In the genomic region with DNA sequence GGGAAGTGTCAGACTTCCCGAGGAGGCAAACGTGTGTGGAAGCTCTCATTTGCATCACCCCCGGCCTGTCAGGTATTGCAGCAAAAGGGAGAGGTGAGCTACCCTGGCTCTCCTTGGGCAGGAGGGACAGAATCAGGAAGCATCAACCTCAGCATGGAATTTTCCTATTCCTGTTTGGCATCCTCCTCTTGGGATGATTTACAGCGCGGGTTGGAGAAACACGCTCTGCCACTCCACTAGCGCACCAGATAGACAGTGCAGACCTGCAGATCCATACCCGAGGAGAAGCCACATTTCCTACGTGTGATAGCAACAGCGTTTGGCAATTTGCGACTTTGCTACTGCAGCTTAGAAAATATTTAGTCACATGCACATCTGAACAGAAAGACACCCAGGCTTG, we compare ENCODE assay signal across 9 mouse cellular contexts. TPM values are rescaled to one million over a fixed set of nuclear protein-coding genes. Genes with fewer than 3 reads are reported as not detected.
DNase-seq lines count a peak whose midpoint lies in the region; ATAC-seq and TF ChIP-seq lines count a peak whose summit lies in the region.
"Had no signal": no experiment of that assay in that cellular context is flagged by ENCODE, and none has a peak within 500 bp of the region (broad histone marks: within the 10 kb centered on the region; RNA-seq: fewer than 3 reads in every experiment).

No protein-coding gene starts in this region.

- DNase-seq in kidney, adult 2 months, result no peak
- peak; percentile 70 to 79 for DNase-seq in cerebellum, adult 2 months
- DNase-seq in hindbrain, embryonic 11.5 days (ENCODE audit: low spot score), result peak; percentile 23
- DNase-seq in midbrain, embryonic 10.5 days (ENCODE audit: low spot score), result no peak
- DNase-seq in gastrocnemius, postnatal 14 days, result no peak
- no peak for DNase-seq in liver
- DNase-seq in lung, adult 18-20 months, result no peak

- H3K9me3 ChIP-seq in kidney, embryonic 15.5 days (replicated peaks), result no peaks in the 10 kb centered on the region
- H3K9me3 ChIP-seq in hindbrain, embryonic 11.5 days (ENCODE audit: control insufficient read depth, low read length), result no peaks in the 10 kb centered on the region
- H3K9me3 ChIP-seq in midbrain, embryonic 10.5 days (replicated peaks), result no peaks in the 10 kb centered on the region

- WGBS in kidney, embryonic 15.5 days, result 8% methylated on average over 11 of the region's 11 CpGs
- 13% methylated on average over 11 of the region's 11 CpGs for WGBS in kidney, adult 2 months
- WGBS in cerebellum, adult 2 months, result 6% methylated on average over 11 of the region's 11 CpGs
- 29% methylated on average over 11 of the region's 11 CpGs for WGBS in hindbrain, embryonic 11.5 days
- 34% methylated on average over 11 of the region's 11 CpGs for WGBS in midbrain, embryonic 10.5 days

- TF ChIP-seq CTCF in kidney, adult 2 months (conservative IDR thresholded peaks at IDR 0.05; ENCODE audit: insufficient read depth, insufficient read length, low read depth, low read length), result no peak
- no peak for TF ChIP-seq CTCF in cerebellum, adult 2 months (IDR thresholded peaks at IDR 0.05; ENCODE audit: borderline replicate concordance, insufficient read depth, low read depth, low read length)

- no peak overlapping the region for H3K27ac ChIP-seq in kidney, embryonic 15.5 days
- no peak overlapping the region for H3K27ac ChIP-seq in kidney, adult 2 months (ENCODE audit: insufficient read depth, low read depth, low read length)
- H3K27ac ChIP-seq in cerebellum, adult 2 months (ENCODE audit: insufficient read depth, low read length), result peak overlapping the region; percentile 71
- no peak overlapping the region for H3K27ac ChIP-seq in hindbrain, embryonic 11.5 days (ENCODE audit: low read depth, low read length)
- no peak overlapping the region for H3K27ac ChIP-seq in midbrain, embryonic 10.5 days (replicated peaks)

- H3K4me2 ChIP-seq in kidney, embryonic 15.5 days, result peak overlapping the region; percentile 88
- peak overlapping the region; percentile 56; the same call in 1 of the 2 replicates for H3K4me2 ChIP-seq in hindbrain, embryonic 11.5 days (replicated peaks; ENCODE audit: low read depth, low read length)

- H3K27me3 ChIP-seq in kidney, embryonic 15.5 days, result peaks cover 15% of the 10 kb centered on the region; the same call in 1 of the 2 replicates
- no peaks in the 10 kb centered on the region; the same call in 1 of the 2 replicates for H3K27me3 ChIP-seq in kidney, adult 2 months (replicated peaks; ENCODE audit: control insufficient read depth, insufficient read depth, low read length)
- H3K27me3 ChIP-seq in cerebellum, adult 2 months (ENCODE audit: control insufficient read depth, insufficient read depth, low read length), result no peaks in the 10 kb centered on the region
- H3K27me3 ChIP-seq in hindbrain, embryonic 11.5 days (ENCODE audit: control insufficient read depth, insufficient read depth, low read length), result no peaks in the 10 kb centered on the region
- peaks cover 23% of the 10 kb centered on the region for H3K27me3 ChIP-seq in midbrain, embryonic 10.5 days (ENCODE audit: low read depth, poor library complexity, severe bottlenecking)

- no peaks in the 10 kb centered on the region for H3K36me3 ChIP-seq in kidney, embryonic 15.5 days
- H3K36me3 ChIP-seq in kidney, adult 2 months (ENCODE audit: control insufficient read depth, insufficient read depth, low read length), result no peaks in the 10 kb centered on the region
- no peaks in the 10 kb centered on the region for H3K36me3 ChIP-seq in hindbrain, embryonic 11.5 days (ENCODE audit: control insufficient read depth, insufficient read depth, low read length)
- no peaks in the 10 kb centered on the region for H3K36me3 ChIP-seq in midbrain, embryonic 10.5 days

- no peak for ATAC-seq in kidney, embryonic 15.5 days (replicated peaks; ENCODE audit: low FRiP score)
- ATAC-seq in hindbrain, embryonic 11.5 days (ENCODE audit: low FRiP score), result no peak

- no peak for TF ChIP-seq POLR2A in kidney, adult 2 months (IDR thresholded peaks at IDR 0.05; ENCODE audit: low read depth, low read length)
- peak; percentile 68; the same call in 1 of the 2 replicates for TF ChIP-seq POLR2A in cerebellum, adult 2 months (IDR thresholded peaks at IDR 0.05; ENCODE audit: borderline replicate concordance, insufficient read depth, low read length)

- peaks cover 11% of the 10 kb centered on the region for H3K4me1 ChIP-seq in kidney, embryonic 15.5 days
- H3K4me1 ChIP-seq in kidney, adult 2 months (ENCODE audit: control insufficient read depth, insufficient read depth, low read length), result no peaks in the 10 kb centered on the region
- H3K4me1 ChIP-seq in cerebellum, adult 2 months (ENCODE audit: control insufficient read depth, insufficient read depth, low read length), result peaks cover 7% of the 10 kb centered on the region; the same call in 1 of the 2 replicates
- no peaks in the 10 kb centered on the region; the same call in 1 of the 2 replicates for H3K4me1 ChIP-seq in hindbrain, embryonic 11.5 days (replicated peaks; ENCODE audit: control insufficient read depth, insufficient read depth, low read length)
- H3K4me1 ChIP-seq in midbrain, embryonic 10.5 days, result peaks cover 11% of the 10 kb centered on the region

- H3K9ac ChIP-seq in kidney, embryonic 15.5 days, result no peak overlapping the region
- H3K9ac ChIP-seq in hindbrain, embryonic 11.5 days (ENCODE audit: low read depth, low read length), result no peak overlapping the region

- intact Hi-C loops in gastrocnemius, postnatal 14 days (cut with DNase I; ENCODE audit: low total_unique reads), result no loop called here

- H3K4me3 ChIP-seq in kidney, embryonic 15.5 days (replicated peaks), result peak overlapping the region; percentile 51
- H3K4me3 ChIP-seq in kidney, adult 2 months (ENCODE audit: insufficient read depth, low read depth, low read length), result no peak overlapping the region
- peak overlapping the region; percentile 94 for H3K4me3 ChIP-seq in cerebellum, adult 2 months (replicated peaks; ENCODE audit: insufficient read depth, low read depth, low read length)
- H3K4me3 ChIP-seq in hindbrain, embryonic 11.5 days (ENCODE audit: low read depth, low read length), result no peak overlapping the region
- H3K4me3 ChIP-seq in midbrain, embryonic 10.5 days, result peak overlapping the region; percentile 63

RNA-seq across cellular contexts. Expression of a gene that starts 32.2 kb away (rescaled TPM):
- 1.3 and 1.4 TPM in 2 replicates for polyA plus RNA-seq in kidney, embryonic 15.5 days (2015; fragmentation: Nextera tagmentation; extraction: Ambion mirVana)
- 0.03 and 0.06 TPM in 2 replicates for polyA plus RNA-seq in kidney, adult 2 months (2012; rRNA removed)
- 92.9 and 97.9 TPM in 2 replicates for polyA plus RNA-seq in cerebellum, adult 2 months (2012; rRNA removed)
- 2.3 and 2.4 TPM in 2 replicates for polyA plus RNA-seq in hindbrain, embryonic 11.5 days (2014; fragmentation: Nextera tagmentation; extraction: Ambion mirVana)
- polyA plus RNA-seq in midbrain, embryonic 10.5 days (2016; fragmentation: Nextera tagmentation; extraction: Ambion mirVana), result 0.85 and 1.3 TPM in 2 replicates
- total RNA-seq in gastrocnemius, postnatal 14 days (2021), result under 1 TPM in 1 of 2 experiments, not detected in 1; 0.07 TPM
- total RNA-seq: MEL had no signal

Comparison
In these comparisons a context has a peak if more than half of its experiments do, and no peak if none do; other contexts are left out.
1. H3K4me3 ChIP-seq: peak in kidney, embryonic 15.5 days (single experiment), cerebellum, adult 2 months (single experiment) and midbrain, embryonic 10.5 days (single experiment); none in kidney, adult 2 months (single experiment) and hindbrain, embryonic 11.5 days (single experiment).
2. DNase-seq: peak in cerebellum, adult 2 months (2 of 2) and hindbrain, embryonic 11.5 days (single experiment); none in kidney, adult 2 months (single experiment), midbrain, embryonic 10.5 days (single experiment), gastrocnemius, postnatal 14 days (single experiment), liver (single experiment) and lung, adult 18-20 months (0 of 2).
3. RNA of a gene that starts 32.2 kb away (polyA plus RNA-seq): 92.9 to 97.9 TPM in cerebellum, adult 2 months; 2.3 to 2.4 TPM in hindbrain, embryonic 11.5 days, 1.3 to 1.4 TPM in kidney, embryonic 15.5 days, 0.85 to 1.3 TPM in midbrain, embryonic 10.5 days and 0.03 to 0.06 TPM in kidney, adult 2 months; every median in the first group is over 10 times any median in the second.